Mouse (Mus musculus) monocyte, adult 2 months (primary cell): ENCODE data around the gene Sema3b.

Source experiments
- DNase-seq, 2 experiments: peaks; one replicate each; pipeline ENCODE4 v3.0.0; 2022; ENCODE audit warnings: low spot score in 2 of 2, low read depth in 1 of 2

The Sema3b gene

DNA sequence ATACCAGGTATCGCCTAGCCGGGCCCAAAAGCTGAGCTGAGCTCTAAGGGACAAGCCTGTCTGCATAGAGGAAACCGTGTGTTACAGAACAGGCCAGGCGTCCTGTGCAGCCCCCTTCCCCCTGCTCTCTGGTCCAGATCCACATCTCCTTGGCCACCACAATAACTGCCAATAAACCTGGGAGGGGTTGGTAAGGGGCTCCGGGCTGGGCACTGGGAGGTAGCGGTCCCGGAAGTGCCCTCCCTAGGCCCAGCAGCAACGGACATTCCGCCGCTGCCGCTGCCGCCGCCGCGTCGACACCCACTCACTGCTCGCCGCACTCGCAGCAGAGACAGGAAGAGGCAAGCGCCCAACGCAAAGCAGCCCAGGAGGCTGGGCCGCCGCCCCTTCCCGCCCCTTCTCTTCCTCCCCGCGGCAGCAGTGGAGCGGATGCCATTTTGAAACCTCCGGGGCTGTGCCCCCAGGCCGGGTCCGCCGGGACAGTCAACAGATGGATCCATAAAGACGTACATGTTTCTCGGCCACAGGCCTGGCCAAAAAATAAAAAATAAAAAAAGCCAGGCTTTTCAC is 24.1 kb upstream of the Sema3b start:
- peak; percentile 59 to 75 for DNase-seq

- no peak for DNase-seq
These were observed 23.4 kb upstream of the Sema3b start for GRCm38 (mm10) chr9:107632478-107632877.

- DNase-seq, result no peak
These were observed 22.8 kb upstream of the Sema3b start for GRCm38 (mm10) chr9:107631861-107632260.

- DNase-seq, result no peak
These were observed 22.3 kb upstream of the Sema3b start for GRCm38 (mm10) chr9:107631311-107631826.

GRCm38 (mm10) chr9:107630576-107630975 is 21.5 kb upstream of the Sema3b start:
- no peak for DNase-seq

DNA sequence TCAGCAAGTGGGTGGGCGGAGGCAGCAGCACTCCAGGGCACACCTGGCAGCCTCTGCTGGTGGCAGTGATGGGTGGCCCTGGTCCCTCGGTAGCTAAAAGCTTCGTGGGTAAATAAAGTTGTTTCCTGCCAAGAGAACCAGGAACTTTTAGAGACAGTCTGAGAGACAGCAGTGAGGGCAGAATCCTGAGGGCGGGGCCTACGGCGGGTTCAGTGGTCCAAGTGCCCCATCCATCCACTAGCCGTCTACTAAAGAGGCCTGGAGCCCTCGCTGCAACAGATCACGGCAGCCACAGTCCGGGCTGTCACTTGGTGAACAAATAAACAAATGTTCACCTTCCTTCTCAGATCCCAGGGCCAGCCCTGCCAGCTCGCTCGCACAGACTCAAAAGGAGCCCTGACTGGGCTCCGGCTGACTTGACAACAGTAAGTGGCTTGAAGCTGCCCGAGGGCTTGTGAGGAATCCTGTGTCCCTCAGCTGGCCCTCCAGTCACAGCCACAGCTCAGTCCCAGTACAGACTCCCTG is 20.9 kb upstream of the Sema3b start:
- DNase-seq, result no peak

- no peak for DNase-seq
These were observed 20.3 kb upstream of the Sema3b start for GRCm38 (mm10) chr9:107629411-107629730.

DNA sequence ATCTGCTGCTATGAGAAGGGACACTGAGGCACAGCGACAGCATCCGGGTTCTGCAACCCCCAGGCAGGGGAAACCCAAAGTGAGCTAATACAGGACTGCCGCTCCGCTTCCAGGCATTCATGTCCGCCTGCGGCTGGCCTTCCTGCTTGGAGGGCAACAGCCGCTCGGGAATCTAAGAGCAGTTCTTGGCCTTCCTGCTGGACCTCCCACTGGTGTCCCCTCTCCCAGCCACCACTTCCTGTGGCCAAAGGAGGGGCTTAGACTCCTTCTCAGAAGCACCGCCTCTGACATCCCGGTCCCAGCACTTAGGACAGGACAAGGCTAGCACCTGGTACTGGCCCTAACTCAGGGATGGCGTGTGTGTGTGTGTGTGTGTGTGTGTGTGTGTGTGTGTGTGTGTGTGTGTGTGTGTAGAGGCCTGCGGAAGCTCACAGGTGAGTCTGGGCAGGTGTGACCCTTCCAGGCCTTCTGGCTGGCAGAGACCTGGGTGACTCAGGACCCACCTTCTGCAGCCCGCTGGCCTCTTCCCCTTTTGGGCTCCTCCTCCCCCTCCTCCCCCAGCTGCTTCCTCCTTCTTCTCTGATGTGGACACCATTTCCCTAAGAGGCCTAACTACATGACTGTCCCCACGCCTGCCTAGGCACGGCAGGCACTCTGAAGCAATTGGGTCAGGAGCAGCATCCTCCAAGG is 19.8 kb upstream of the Sema3b start:
- peak in 1 of 2 experiments; percentile 66 for DNase-seq

GRCm38 (mm10) chr9:107627387-107628255 is 18.6 kb upstream of the Sema3b start:
- no peak for DNase-seq

DNA sequence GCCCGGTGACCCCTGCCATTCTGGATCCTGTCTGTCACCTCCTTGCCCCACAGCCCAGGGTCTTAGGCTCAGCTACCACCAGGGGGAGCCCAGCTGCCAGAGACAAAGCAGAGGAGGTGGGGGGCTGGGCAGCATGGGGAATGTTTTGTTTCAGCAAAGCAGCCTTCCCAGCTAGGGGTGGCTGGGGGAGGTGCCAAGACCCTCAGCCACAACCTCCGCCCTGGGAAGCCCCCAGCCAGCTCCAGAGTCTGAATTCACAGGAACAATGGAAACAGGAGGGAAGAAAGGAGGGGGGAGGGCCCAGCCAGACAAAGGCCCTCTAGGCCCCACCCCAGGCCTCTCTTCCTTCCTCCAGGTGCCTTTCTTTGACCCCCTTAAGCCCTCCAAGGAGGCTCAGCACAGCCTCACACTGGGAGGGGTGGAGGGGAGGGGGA is 17.8 kb upstream of the Sema3b start:
- peak in 1 of 2 experiments; percentile 45 for DNase-seq

DNA sequence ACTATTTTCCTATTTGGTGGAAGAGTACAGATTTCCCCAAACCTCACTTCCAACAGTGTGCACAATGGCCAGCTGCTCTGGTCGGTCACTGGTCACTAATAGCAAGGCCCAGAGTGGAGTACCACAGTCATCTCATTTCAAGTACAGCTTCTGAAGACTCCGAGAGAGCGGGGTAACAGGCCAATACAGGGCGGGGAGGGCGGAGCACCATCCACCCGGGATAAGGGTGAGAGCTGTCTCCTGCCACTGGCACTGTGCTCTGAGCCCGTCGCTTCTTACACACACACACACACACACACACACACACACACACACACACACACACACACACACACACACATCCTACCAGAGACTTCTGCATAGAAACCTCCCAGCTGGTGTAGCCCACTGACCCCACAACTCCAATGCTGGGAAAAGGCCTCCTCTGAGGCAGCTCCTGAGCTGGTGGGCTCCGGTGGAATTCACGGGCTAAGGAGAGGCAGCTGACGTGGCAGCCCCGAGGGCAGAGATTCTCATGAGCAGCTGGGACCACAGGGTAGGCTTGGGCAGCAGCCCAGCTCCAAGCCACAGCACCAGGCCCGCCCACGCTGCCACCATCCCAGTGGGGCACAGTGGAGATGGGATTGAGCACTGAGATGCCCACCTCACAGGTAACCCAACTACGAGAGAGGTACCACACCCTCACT is 17.3 kb upstream of the Sema3b start:
- DNase-seq, result no peak

DNA sequence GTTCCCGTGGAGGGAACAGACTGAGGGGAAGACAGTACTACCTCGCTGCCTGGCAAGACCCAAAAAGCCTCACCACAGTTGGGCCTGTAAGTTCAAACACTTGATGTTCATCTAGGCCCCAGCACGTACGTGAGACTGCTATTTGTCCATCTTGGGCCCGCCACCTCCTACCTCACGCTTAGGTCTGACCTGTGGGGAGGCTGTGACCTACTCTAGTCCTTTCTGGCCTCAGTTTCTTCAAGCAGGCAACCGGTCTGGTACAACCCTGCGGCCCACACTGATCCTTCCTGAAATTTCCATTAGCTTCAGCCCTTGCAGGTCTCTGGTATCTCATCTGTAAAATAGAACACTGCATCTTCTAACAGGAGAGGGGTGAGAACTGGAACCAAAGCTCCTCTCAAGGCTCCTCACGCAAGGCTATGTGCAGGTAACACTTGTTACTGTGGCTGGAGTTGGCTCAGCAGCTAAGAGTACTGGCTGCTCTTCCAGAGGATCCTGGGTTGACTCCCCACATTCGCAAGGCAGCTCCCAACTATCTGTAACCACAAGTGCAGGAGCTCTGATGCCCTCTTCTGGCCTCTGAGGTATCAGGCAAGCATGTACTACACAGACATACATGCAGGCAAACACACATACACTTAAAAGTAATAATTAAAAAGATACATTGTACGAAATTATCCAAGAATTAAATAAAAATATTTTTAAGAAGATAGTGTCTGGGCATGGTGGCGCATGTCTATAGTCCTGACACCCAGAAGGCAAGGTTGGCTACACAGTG is 16.5 kb upstream of the Sema3b start:
- no peak for DNase-seq

- DNase-seq, result no peak
These were observed 15.9 kb upstream of the Sema3b start for GRCm38 (mm10) chr9:107624951-107625350.

DNA sequence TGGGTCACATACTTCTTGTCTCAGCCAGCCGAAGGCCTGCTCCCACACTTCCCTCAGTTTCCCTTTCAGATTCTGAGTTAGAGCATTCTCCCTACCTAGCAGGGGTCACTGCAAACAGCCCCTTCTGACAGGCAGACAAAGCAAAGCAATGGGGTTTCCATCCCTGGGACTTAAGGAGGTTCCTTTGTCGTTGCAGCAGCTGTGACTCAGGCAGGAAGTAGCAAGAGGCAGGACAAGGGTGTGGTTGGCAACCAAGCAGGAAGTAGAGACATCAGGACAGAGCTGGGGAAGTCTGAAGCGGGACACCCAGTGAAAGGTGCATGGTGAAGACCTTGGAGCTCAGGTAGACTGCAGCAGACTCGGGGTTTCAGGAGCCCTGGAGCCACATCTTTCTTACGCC is 15.5 kb upstream of the Sema3b start:
- peak in 1 of 2 experiments; percentile 36 for DNase-seq

DNA sequence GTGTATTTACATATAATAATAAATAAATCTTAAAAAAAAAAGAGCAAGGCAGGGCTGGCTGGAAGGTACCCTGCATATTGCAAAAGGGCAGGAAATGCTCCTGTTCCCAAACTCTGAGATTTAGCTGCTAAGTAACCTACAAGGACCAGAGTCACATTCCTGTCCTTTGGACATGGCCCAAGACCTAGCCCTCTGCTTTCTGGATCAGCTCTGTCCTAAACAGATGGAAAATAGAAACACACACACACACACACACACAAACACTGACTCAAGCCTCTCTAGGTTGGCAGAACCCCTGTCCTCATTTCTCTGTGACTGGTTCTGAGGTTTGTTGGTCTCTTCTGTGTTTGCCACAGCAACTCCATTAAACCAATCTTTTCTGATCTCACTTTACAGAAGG is 11.9 kb upstream of the Sema3b start:
- no peak for DNase-seq

DNA sequence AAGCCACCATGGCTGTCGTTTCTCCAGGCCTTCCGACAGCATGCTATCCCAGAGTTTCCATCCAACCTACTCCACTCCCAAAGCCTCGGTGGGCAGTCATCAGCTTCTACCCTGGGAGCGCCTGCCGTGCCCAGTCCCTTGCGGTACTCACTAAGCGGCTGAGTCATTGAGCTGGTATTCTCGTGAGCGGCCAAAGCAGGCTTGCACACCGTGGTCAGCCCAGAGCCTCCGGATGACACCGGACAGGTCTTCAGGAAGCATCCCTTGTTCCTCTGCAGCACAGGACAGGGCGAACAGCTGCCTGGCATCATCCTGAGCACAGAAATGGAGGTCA is 10.5 kb upstream of the Sema3b start:
- DNase-seq, result no peak

GRCm38 (mm10) chr9:107618778-107619545 is 9.9 kb upstream of the Sema3b start:
- no peak for DNase-seq

GRCm38 (mm10) chr9:107618098-107618497 is 9.1 kb upstream of the Sema3b start:
- DNase-seq, result no peak

DNA sequence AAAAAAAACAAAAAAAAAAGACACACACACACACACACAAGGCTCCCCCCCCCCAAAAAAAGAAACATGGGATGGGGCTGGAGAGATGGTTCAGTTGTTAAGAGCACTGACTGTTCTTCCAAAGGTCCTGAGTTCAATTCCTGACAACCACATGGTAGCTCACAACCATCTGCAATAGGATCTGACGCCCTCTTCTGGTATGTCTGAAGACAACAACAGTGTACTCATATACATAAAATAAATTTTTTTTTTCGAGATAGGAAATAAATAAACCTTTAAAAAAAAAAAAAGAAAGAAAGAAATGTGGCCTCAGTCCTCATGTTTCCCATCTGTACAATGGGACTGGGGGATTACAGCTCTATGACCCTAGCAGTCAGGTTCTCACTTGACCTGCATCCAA is 8.4 kb upstream of the Sema3b start:
- no peak for DNase-seq

DNA sequence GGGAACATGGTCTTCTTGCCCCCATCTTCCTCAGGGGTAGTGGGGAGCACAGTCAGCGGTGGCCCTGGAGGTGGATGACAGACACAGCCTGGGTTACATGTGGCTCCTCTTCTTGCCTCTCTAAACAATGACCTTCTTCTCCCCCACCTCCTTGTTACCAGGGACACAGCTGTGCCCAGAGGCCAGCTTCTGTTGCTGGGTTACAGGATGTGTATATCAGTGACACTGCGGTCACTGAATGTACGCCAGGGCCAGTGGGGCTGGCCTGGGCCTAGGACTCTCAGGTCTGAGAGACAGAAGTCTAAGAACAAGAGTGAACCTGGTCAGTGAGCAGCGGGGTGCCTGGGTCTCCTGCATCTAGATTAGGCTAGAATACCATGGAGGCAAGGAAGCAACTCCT is 6.0 kb upstream of the Sema3b start:
- DNase-seq, result no peak
